Mouse (Mus musculus) embryo, embryonic 9.5 days (tissue): Measurements from ENCODE around the gene Ppp1r1b.

Source experiments
- DNase-seq: peaks from one replicate; pipeline ENCODE4 v3.0.0-alpha.2; 2017; ENCODE audit errors: extremely low spot score

Ppp1r1b gene

GRCm38 (mm10) chr11:98347385-98348082 is 670 bp upstream of the Ppp1r1b start:
- no peak for DNase-seq

GRCm38 (mm10) chr11:98349308-98349707 is 1.1 kb downstream of the Ppp1r1b start:
- DNase-seq: no peak

- DNase-seq: no peak
Measured at GRCm38 (mm10) chr11:98352272-98352990, 4.2 kb downstream of the Ppp1r1b start.

GRCm38 (mm10) chr11:98353651-98354211 is 5.5 kb downstream of the Ppp1r1b start:
- DNase-seq: no peak

- no peak for DNase-seq
Measured at GRCm38 (mm10) chr11:98354445-98354844, 6.2 kb downstream of the Ppp1r1b start.

- peak; percentile 79 for DNase-seq
Measured at GRCm38 (mm10) chr11:98355732-98356299, 7.6 kb downstream of the Ppp1r1b start.

- DNase-seq: no peak
Measured at GRCm38 (mm10) chr11:98356625-98357394, 8.6 kb downstream of the Ppp1r1b start.

- DNase-seq: no peak
Measured at GRCm38 (mm10) chr11:98357396-98358160, 9.4 kb downstream of the Ppp1r1b start.

- peak; percentile 93 for DNase-seq
Measured at GRCm38 (mm10) chr11:98358161-98359083, 10.2 kb downstream of the Ppp1r1b start, which contains the start of gene Stard3. Stard3 (plus strand) TSS chr11:98358368.

- DNase-seq: no peak
Measured at GRCm38 (mm10) chr11:98360866-98361521, 12.8 kb downstream of the Ppp1r1b start.

GRCm38 (mm10) chr11:98363817-98364216 is 15.6 kb downstream of the Ppp1r1b start:
- DNase-seq: no peak

GRCm38 (mm10) chr11:98364410-98364809 is 16.2 kb downstream of the Ppp1r1b start:
- no peak for DNase-seq

GRCm38 (mm10) chr11:98366290-98366689 is 18.1 kb downstream of the Ppp1r1b start:
- no peak for DNase-seq

- DNase-seq: no peak
Measured at GRCm38 (mm10) chr11:98367171-98367862, 19.1 kb downstream of the Ppp1r1b start.

- no peak for DNase-seq
Measured at GRCm38 (mm10) chr11:98367863-98368186, 19.6 kb downstream of the Ppp1r1b start.

- DNase-seq: no peak
Measured at GRCm38 (mm10) chr11:98369337-98369736, 21.1 kb downstream of the Ppp1r1b start.

- DNase-seq: no peak
Measured at GRCm38 (mm10) chr11:98370588-98370987, 22.4 kb downstream of the Ppp1r1b start.

- no peak for DNase-seq
Measured at GRCm38 (mm10) chr11:98371556-98372240, 23.5 kb downstream of the Ppp1r1b start.
